Mouse (Mus musculus): ENCODE results near the gene Cobll1. TPM values are rescaled to one million over a fixed set of nuclear protein-coding genes. Genes with fewer than 3 reads are reported as not detected.

Gene Cobll1
- polyA plus RNA-seq, 1 experiment from 2014 or later = 3.3 TPM

DNA sequence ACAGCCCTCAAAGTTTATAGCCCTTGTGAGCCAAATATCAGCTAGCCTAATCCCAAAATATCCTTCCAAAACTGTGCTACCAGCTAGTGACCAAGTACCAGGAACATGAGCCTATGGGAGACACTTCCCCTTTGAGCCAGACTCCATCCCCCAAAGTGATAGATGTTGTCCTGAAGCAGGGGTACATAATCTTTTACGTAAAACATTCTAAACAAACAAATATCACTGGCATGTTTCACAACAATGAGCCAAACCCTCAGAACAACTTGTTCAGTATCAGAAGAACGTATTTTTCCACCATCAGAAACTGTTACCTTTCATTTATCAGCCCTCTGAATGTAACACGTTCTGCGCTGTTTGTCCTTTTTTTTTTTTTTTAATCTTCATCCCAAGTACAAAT lies 12.7 kb downstream of the Cobll1 start:
- WGBS = 85% methylated on average over 4 of the region's 4 CpGs
- Histone ChIP-seq H3K4me2 (ENCODE audit: low read length) (no peak overlapping the region), H3K9me3 (ENCODE audit: control insufficient read depth, low read length) (no peaks in the 10 kb centered on the region), H3K27ac (ENCODE audit: low read length) (no peak overlapping the region), H3K9ac (replicated peaks; ENCODE audit: low read depth, low read length) (no peak overlapping the region), H3K4me3 (replicated peaks; ENCODE audit: low read length) (no peak overlapping the region), H3K4me1 (replicated peaks; ENCODE audit: control insufficient read depth, insufficient read depth, low read length) (no peaks in the 10 kb centered on the region), H3K27me3 (replicated peaks; ENCODE audit: control insufficient read depth, insufficient read depth, low read length) (no peaks in the 10 kb centered on the region), H3K36me3 (ENCODE audit: control insufficient read depth, insufficient read depth) (no peaks in the 10 kb centered on the region)
- no peak for ATAC-seq

DNA sequence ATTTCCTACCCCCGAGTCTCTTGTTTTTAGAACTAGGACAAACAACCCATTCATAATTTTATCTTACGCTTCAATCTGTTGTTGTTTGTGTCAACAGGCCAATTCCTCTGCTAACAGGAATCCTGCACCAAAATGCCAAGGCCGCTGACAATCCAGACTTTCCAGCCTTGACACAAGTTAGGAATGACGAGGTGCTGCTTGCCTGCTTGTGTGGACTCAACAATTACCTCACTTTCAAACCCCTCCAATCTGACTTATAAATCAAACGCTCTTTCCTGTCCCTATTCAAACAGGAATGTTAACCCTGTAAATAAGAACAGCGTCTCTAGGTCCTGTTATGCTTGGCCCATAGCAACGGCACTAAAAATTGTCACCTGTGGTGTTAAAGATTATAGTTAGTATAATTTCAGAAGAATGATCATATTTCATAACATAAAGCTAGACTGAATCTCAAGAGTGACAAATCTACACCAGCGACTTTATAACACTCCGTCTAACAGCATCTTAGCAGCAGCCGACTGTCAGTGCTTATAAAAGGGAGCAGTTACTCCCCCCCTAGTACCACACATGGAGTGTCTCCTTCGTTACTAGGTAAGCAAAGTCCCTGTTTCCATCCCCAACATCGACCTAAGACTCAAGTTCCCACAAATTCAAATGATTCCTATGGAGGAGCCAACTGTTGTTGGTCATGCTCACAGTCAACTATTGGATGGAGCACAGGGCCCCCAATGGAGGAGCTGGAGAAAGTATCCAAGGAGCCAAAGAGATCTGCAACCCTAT lies 15.1 kb downstream of the Cobll1 start:
- H3K27ac ChIP-seq (ENCODE audit: low read length) = no peak overlapping the region
- H3K9me3 ChIP-seq (ENCODE audit: control insufficient read depth, low read length) = no peaks in the 10 kb centered on the region
- no peak overlapping the region for H3K4me3 ChIP-seq (replicated peaks; ENCODE audit: low read length)
- H3K9ac ChIP-seq (replicated peaks; ENCODE audit: low read depth, low read length) = no peak overlapping the region
- 78% methylated on average over 12 of the region's 12 CpGs for WGBS
- H3K4me1 ChIP-seq (replicated peaks; ENCODE audit: control insufficient read depth, insufficient read depth, low read length) = no peaks in the 10 kb centered on the region
- no peaks in the 10 kb centered on the region for H3K36me3 ChIP-seq (ENCODE audit: control insufficient read depth, insufficient read depth)
- no peak overlapping the region for H3K4me2 ChIP-seq (ENCODE audit: low read length)
- H3K27me3 ChIP-seq (replicated peaks; ENCODE audit: control insufficient read depth, insufficient read depth, low read length) = no peaks in the 10 kb centered on the region
- no peak for ATAC-seq

GRCm38 (mm10) chr2:65223012-65223411 lies 16.2 kb downstream of the Cobll1 start:
- WGBS = 58% methylated on average over 8 of the region's 8 CpGs
- Histone ChIP-seq H3K4me1 (replicated peaks; ENCODE audit: control insufficient read depth, insufficient read depth, low read length) (no peaks in the 10 kb centered on the region), H3K9ac (replicated peaks; ENCODE audit: low read depth, low read length) (no peak overlapping the region), H3K27ac (ENCODE audit: low read length) (no peak overlapping the region), H3K4me2 (ENCODE audit: low read length) (no peak overlapping the region), H3K4me3 (replicated peaks; ENCODE audit: low read length) (no peak overlapping the region), H3K9me3 (ENCODE audit: control insufficient read depth, low read length) (no peaks in the 10 kb centered on the region), H3K27me3 (replicated peaks; ENCODE audit: control insufficient read depth, insufficient read depth, low read length) (no peaks in the 10 kb centered on the region), H3K36me3 (ENCODE audit: control insufficient read depth, insufficient read depth) (no peaks in the 10 kb centered on the region)
- no peak for ATAC-seq

DNA sequence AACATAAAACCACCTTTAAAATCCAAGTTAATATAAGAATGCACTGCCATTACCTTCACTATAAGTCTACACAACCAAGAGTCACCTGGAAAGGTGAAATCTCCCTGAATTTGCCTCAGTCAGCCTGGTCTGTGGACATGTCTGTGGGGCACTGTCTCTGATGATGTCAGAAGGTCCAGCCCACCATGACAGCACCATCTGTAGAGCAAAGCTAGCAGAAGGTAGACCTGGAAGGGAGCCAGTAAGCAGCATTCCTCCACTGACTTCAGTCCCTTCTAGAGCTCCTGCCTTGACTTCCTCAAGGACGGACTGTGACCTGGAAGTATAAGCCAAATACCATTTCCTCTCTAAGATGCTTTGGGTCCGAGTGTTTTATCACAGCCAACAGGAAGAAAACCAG lies 17.6 kb downstream of the Cobll1 start:
- H3K27me3 ChIP-seq (replicated peaks; ENCODE audit: control insufficient read depth, insufficient read depth, low read length) = no peaks in the 10 kb centered on the region
- H3K4me2 ChIP-seq (ENCODE audit: low read length) = no peak overlapping the region
- no peaks in the 10 kb centered on the region for H3K36me3 ChIP-seq (ENCODE audit: control insufficient read depth, insufficient read depth)
- ATAC-seq = no peak
- no peak overlapping the region for H3K9ac ChIP-seq (replicated peaks; ENCODE audit: low read depth, low read length)
- H3K4me1 ChIP-seq (replicated peaks; ENCODE audit: control insufficient read depth, insufficient read depth, low read length) = no peaks in the 10 kb centered on the region
- H3K27ac ChIP-seq (ENCODE audit: low read length) = no peak overlapping the region
- no peak overlapping the region for H3K4me3 ChIP-seq (replicated peaks; ENCODE audit: low read length)
- WGBS = 91% methylated on average over 2 of the region's 2 CpGs
- no peaks in the 10 kb centered on the region for H3K9me3 ChIP-seq (ENCODE audit: control insufficient read depth, low read length)

- Histone ChIP-seq H3K4me1 (replicated peaks; ENCODE audit: control insufficient read depth, insufficient read depth, low read length) (no peaks in the 10 kb centered on the region), H3K9me3 (ENCODE audit: control insufficient read depth, low read length) (no peaks in the 10 kb centered on the region), H3K36me3 (ENCODE audit: control insufficient read depth, insufficient read depth) (no peaks in the 10 kb centered on the region), H3K9ac (replicated peaks; ENCODE audit: low read depth, low read length) (no peak overlapping the region), H3K4me2 (ENCODE audit: low read length) (no peak overlapping the region), H3K27ac (ENCODE audit: low read length) (no peak overlapping the region), H3K4me3 (replicated peaks; ENCODE audit: low read length) (no peak overlapping the region), H3K27me3 (replicated peaks; ENCODE audit: control insufficient read depth, insufficient read depth, low read length) (no peaks in the 10 kb centered on the region)
- ATAC-seq = no peak
- 100% methylated on average over 1 of the region's 1 CpGs for WGBS
Measured at GRCm38 (mm10) chr2:65220563-65220962, 18.6 kb downstream of the Cobll1 start.

GRCm38 (mm10) chr2:65219375-65220135 lies 19.6 kb downstream of the Cobll1 start:
- 75% methylated on average over 11 of the region's 11 CpGs for WGBS

DNA sequence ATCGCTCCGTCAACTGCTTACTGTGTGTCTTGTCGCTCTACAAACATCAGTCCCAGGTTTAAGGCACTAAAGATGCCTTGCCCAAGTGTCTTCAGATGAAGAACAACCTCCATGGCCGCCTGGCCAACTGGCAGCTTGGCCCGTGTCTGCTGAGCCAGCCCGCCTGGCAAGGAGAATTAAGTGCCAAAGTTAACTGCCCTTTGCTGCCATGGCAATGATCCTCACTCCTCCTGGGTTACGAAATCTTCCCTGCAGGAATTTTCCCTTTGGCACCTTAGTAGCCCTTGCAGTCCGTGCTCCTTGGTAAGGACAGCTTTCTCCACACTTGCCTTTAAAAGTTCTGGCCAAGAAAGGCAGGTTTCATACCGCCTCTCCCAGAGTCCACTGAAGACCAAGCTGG lies 20.9 kb downstream of the Cobll1 start:
- no peaks in the 10 kb centered on the region for H3K4me1 ChIP-seq (replicated peaks; ENCODE audit: control insufficient read depth, insufficient read depth, low read length)
- no peak overlapping the region for H3K9ac ChIP-seq (replicated peaks; ENCODE audit: low read depth, low read length)
- no peak overlapping the region for H3K4me2 ChIP-seq (ENCODE audit: low read length)
- no peak for ATAC-seq
- H3K27ac ChIP-seq (ENCODE audit: low read length) = no peak overlapping the region
- no peaks in the 10 kb centered on the region for H3K27me3 ChIP-seq (replicated peaks; ENCODE audit: control insufficient read depth, insufficient read depth, low read length)
- H3K36me3 ChIP-seq (ENCODE audit: control insufficient read depth, insufficient read depth) = no peaks in the 10 kb centered on the region
- no peak overlapping the region for H3K4me3 ChIP-seq (replicated peaks; ENCODE audit: low read length)
- H3K9me3 ChIP-seq (ENCODE audit: control insufficient read depth, low read length) = no peaks in the 10 kb centered on the region
- 92% methylated on average over 9 of the region's 9 CpGs for WGBS

More at GRCm38 (mm10) chr2:65219375-65220135, 19.6 kb downstream of the Cobll1 start:
- Histone ChIP-seq H3K9me3 (ENCODE audit: control insufficient read depth, low read length) (no peaks in the 10 kb centered on the region), H3K27me3 (replicated peaks; ENCODE audit: control insufficient read depth, insufficient read depth, low read length) (no peaks in the 10 kb centered on the region), H3K9ac (replicated peaks; ENCODE audit: low read depth, low read length) (no peak overlapping the region), H3K4me1 (replicated peaks; ENCODE audit: control insufficient read depth, insufficient read depth, low read length) (no peaks in the 10 kb centered on the region), H3K4me3 (replicated peaks; ENCODE audit: low read length) (no peak overlapping the region), H3K27ac (ENCODE audit: low read length) (no peak overlapping the region), H3K36me3 (ENCODE audit: control insufficient read depth, insufficient read depth) (no peaks in the 10 kb centered on the region), H3K4me2 (ENCODE audit: low read length) (no peak overlapping the region)
- no peak for ATAC-seq

- no peaks in the 10 kb centered on the region for H3K4me1 ChIP-seq (replicated peaks; ENCODE audit: control insufficient read depth, insufficient read depth, low read length)
- WGBS = 92% methylated on average over 6 of the region's 6 CpGs
Measured at GRCm38 (mm10) chr2:65217677-65218076, 21.5 kb downstream of the Cobll1 start.

GRCm38 (mm10) chr2:65216163-65216562 lies 23.0 kb downstream of the Cobll1 start:
- Histone ChIP-seq H3K36me3 (ENCODE audit: control insufficient read depth, insufficient read depth) (no peaks in the 10 kb centered on the region), H3K27ac (ENCODE audit: low read length) (no peak overlapping the region), H3K9me3 (ENCODE audit: control insufficient read depth, low read length) (no peaks in the 10 kb centered on the region), H3K9ac (replicated peaks; ENCODE audit: low read depth, low read length) (no peak overlapping the region), H3K4me2 (ENCODE audit: low read length) (no peak overlapping the region), H3K27me3 (replicated peaks; ENCODE audit: control insufficient read depth, insufficient read depth, low read length) (no peaks in the 10 kb centered on the region), H3K4me3 (replicated peaks; ENCODE audit: low read length) (no peak overlapping the region), H3K4me1 (replicated peaks; ENCODE audit: control insufficient read depth, insufficient read depth, low read length) (no peaks in the 10 kb centered on the region)
- ATAC-seq = no peak

More at GRCm38 (mm10) chr2:65217677-65218076, 21.5 kb downstream of the Cobll1 start:
- Histone ChIP-seq H3K27me3 (replicated peaks; ENCODE audit: control insufficient read depth, insufficient read depth, low read length) (no peaks in the 10 kb centered on the region), H3K9me3 (ENCODE audit: control insufficient read depth, low read length) (no peaks in the 10 kb centered on the region), H3K9ac (replicated peaks; ENCODE audit: low read depth, low read length) (no peak overlapping the region), H3K27ac (ENCODE audit: low read length) (no peak overlapping the region), H3K4me3 (replicated peaks; ENCODE audit: low read length) (no peak overlapping the region), H3K36me3 (ENCODE audit: control insufficient read depth, insufficient read depth) (no peaks in the 10 kb centered on the region), H3K4me2 (ENCODE audit: low read length) (no peak overlapping the region)
- ATAC-seq = no peak
